Mouse (Mus musculus) limb, embryonic 11.5 days (tissue): Measurements from ENCODE around the gene Cep295nl. TPM values are rescaled to one million over a fixed set of nuclear protein-coding genes. Genes with fewer than 3 reads are reported as not detected.

Experiments
- ATAC-seq: fragments of 200-750 bp; cut with Nextera tagmentation; 2 replicates; pipeline ENCODE4 v1.8.0; 2017; ENCODE audit warnings: low read depth; ENCODE audit not compliant: insufficient number of reproducible peaks, low FRiP score, low TSS enrichment
- DNase-seq: peaks from one replicate; pipeline ENCODE4 v3.0.0-alpha.2; 2015; ENCODE audit warnings: low spot score
- H3K27ac ChIP-seq: fragments of 300-500 bp; sonication (generic); replicated peaks from 2 replicates; pipeline ENCODE4 v1.5.1; 2014; ENCODE audit warnings: low read depth, mild to moderate bottlenecking, low read length
- H3K27me3 ChIP-seq: fragments of 300-500 bp; sonication (generic); 2 replicates; pipeline ENCODE4 v1.6.1; 2014; ENCODE audit warnings: mild to moderate bottlenecking, low read length, mixed read lengths; ENCODE audit not compliant: control insufficient read depth, insufficient read depth
- H3K36me3 ChIP-seq: fragments of 300-500 bp; sonication (generic); 2 replicates; pipeline ENCODE4 v1.6.1; 2014; ENCODE audit warnings: mild to moderate bottlenecking, low read length, moderate library complexity, mixed read lengths; ENCODE audit not compliant: control insufficient read depth, insufficient read depth
- H3K4me1 ChIP-seq: fragments of 300-500 bp; sonication (generic); 2 replicates; pipeline ENCODE4 v1.6.1; 2014; ENCODE audit warnings: low read length, mixed read lengths; ENCODE audit not compliant: control insufficient read depth, insufficient read depth
- H3K4me2 ChIP-seq: fragments of 300-500 bp; sonication (generic); 2 replicates; pipeline ENCODE4 v1.6.1; 2014; ENCODE audit warnings: low read depth, mild to moderate bottlenecking, moderate library complexity; ENCODE audit not compliant: severe bottlenecking
- H3K4me3 ChIP-seq: fragments of 300-500 bp; sonication (generic); 2 replicates; pipeline ENCODE4 v1.5.1; 2014; ENCODE audit warnings: low read depth, low read length
- H3K9ac ChIP-seq: fragments of 300-500 bp; sonication (generic); 2 replicates; pipeline ENCODE4 v1.6.1; 2014; ENCODE audit warnings: mild to moderate bottlenecking, low read length
- H3K9me3 ChIP-seq: fragments of 300-500 bp; sonication (generic); 2 replicates; pipeline ENCODE4 v1.6.1; 2016; ENCODE audit warnings: low read length; ENCODE audit not compliant: control insufficient read depth
- WGBS: fragments of 180-500 bp; shearing (Covaris S2); extraction: QIAGEN DNeasy Blood & Tissue Kit; methylation state at CpG from one replicate; pipeline ENCODE4 v1.1.7; 2014; 5-methylcytosine and 5-hydroxymethylcytosine counted together
- polyA plus RNA-seq: library from polyadenylated mRNA; unstranded; fragments of >200 nt; fragmentation: Nextera tagmentation; extraction: Ambion mirVana; gene quantifications from 2 replicates; pipeline ENCODE4 v1.2.1, GENCODE M21; 2014

Gene Cep295nl
- polyA plus RNA-seq, 1 experiment from 2014 or later, result 0.53 TPM

GRCm38 (mm10) chr11:118374506-118374905 is 32.2 kb upstream of the Cep295nl start:
- Histone ChIP-seq H3K4me1 (peaks cover 3% of the 10 kb centered on the region; the same call in 1 of the 2 replicates), H3K4me3 (no peak overlapping the region), H3K9ac (no peak overlapping the region), H3K4me2 (no peak overlapping the region), H3K27ac (no peak overlapping the region), H3K36me3 (no peaks in the 10 kb centered on the region), H3K9me3 (no peaks in the 10 kb centered on the region), H3K27me3 (no peaks in the 10 kb centered on the region)
- ATAC-seq, result no peak
- 70% methylated on average over 5 of the region's 5 CpGs for WGBS
- no peak for DNase-seq

- no peak for ATAC-seq
- H3K4me1 ChIP-seq, result peaks cover 3% of the 10 kb centered on the region; the same call in 1 of the 2 replicates
- no peak for DNase-seq
- WGBS, result 61% methylated on average over 7 of the region's 7 CpGs
- no peaks in the 10 kb centered on the region for H3K9me3 ChIP-seq
- H3K9ac ChIP-seq, result peak overlapping the region; percentile 44; the same call in 1 of the 2 replicates
- H3K27ac ChIP-seq, result no peak overlapping the region
- H3K36me3 ChIP-seq, result no peaks in the 10 kb centered on the region
- no peak overlapping the region for H3K4me2 ChIP-seq
- no peak overlapping the region for H3K4me3 ChIP-seq
- H3K27me3 ChIP-seq, result no peaks in the 10 kb centered on the region
Measured at GRCm38 (mm10) chr11:118372641-118373040, 30.3 kb upstream of the Cep295nl start.

GRCm38 (mm10) chr11:118371876-118372275 is 29.6 kb upstream of the Cep295nl start:
- 88% methylated on average over 7 of the region's 7 CpGs for WGBS
- Histone ChIP-seq H3K9me3 (no peaks in the 10 kb centered on the region), H3K4me1 (peaks cover 3% of the 10 kb centered on the region; the same call in 1 of the 2 replicates), H3K36me3 (no peaks in the 10 kb centered on the region), H3K27ac (no peak overlapping the region), H3K9ac (no peak overlapping the region), H3K4me2 (no peak overlapping the region), H3K4me3 (no peak overlapping the region), H3K27me3 (no peaks in the 10 kb centered on the region)
- no peak for DNase-seq
- ATAC-seq, result no peak

GRCm38 (mm10) chr11:118369657-118370056 is 27.4 kb upstream of the Cep295nl start:
- H3K4me1 ChIP-seq, result peaks cover 12% of the 10 kb centered on the region
- ATAC-seq (no peak), DNase-seq (no peak)
- no peaks in the 10 kb centered on the region for H3K36me3 ChIP-seq
- H3K27ac ChIP-seq, result no peak overlapping the region
- no peaks in the 10 kb centered on the region for H3K9me3 ChIP-seq
- no peaks in the 10 kb centered on the region for H3K27me3 ChIP-seq
- no peak overlapping the region for H3K4me3 ChIP-seq
- H3K4me2 ChIP-seq, result no peak overlapping the region
- whole genome bisulfite sequencing, result 72% methylated on average over 8 of the region's 8 CpGs
- no peak overlapping the region for H3K9ac ChIP-seq

- Histone ChIP-seq H3K9me3 (no peaks in the 10 kb centered on the region), H3K27ac (no peak overlapping the region), H3K36me3 (no peaks in the 10 kb centered on the region), H3K4me3 (no peak overlapping the region), H3K4me1 (peaks cover 14% of the 10 kb centered on the region), H3K4me2 (no peak overlapping the region), H3K27me3 (no peaks in the 10 kb centered on the region), H3K9ac (no peak overlapping the region)
- no peak for ATAC-seq
- 86% methylated on average over 5 of the region's 5 CpGs for WGBS
- no peak for DNase-seq
Measured at GRCm38 (mm10) chr11:118369251-118369650, 27.0 kb upstream of the Cep295nl start.

GRCm38 (mm10) chr11:118368330-118368729 is 26.0 kb upstream of the Cep295nl start:
- Histone ChIP-seq H3K4me1 (peaks cover 19% of the 10 kb centered on the region), H3K9me3 (no peaks in the 10 kb centered on the region), H3K27ac (no peak overlapping the region), H3K4me2 (no peak overlapping the region), H3K4me3 (no peak overlapping the region), H3K27me3 (no peaks in the 10 kb centered on the region), H3K9ac (no peak overlapping the region), H3K36me3 (no peaks in the 10 kb centered on the region)
- peak; percentile 59 for DNase-seq
- WGBS, result 62% methylated on average over 3 of the region's 3 CpGs
- ATAC-seq, result no peak

- no peak overlapping the region for H3K27ac ChIP-seq
- WGBS, result 61% methylated on average over 8 of the region's 8 CpGs
- no peaks in the 10 kb centered on the region for H3K36me3 ChIP-seq
- no peak overlapping the region for H3K4me3 ChIP-seq
- peak overlapping the region; percentile 27 for H3K9ac ChIP-seq
- no peaks in the 10 kb centered on the region for H3K27me3 ChIP-seq
- DNase-seq (no peak), ATAC-seq (no peak)
- no peaks in the 10 kb centered on the region for H3K9me3 ChIP-seq
- H3K4me2 ChIP-seq, result no peak overlapping the region
- H3K4me1 ChIP-seq, result peaks cover 32% of the 10 kb centered on the region
Measured at GRCm38 (mm10) chr11:118366559-118366958, 24.3 kb upstream of the Cep295nl start.

GRCm38 (mm10) chr11:118366108-118366507 is 23.8 kb upstream of the Cep295nl start:
- no peak overlapping the region for H3K4me2 ChIP-seq
- no peaks in the 10 kb centered on the region for H3K36me3 ChIP-seq
- DNase-seq (no peak), ATAC-seq (no peak)
- H3K9ac ChIP-seq, result peak overlapping the region; percentile 27; the same call in 1 of the 2 replicates
- no peaks in the 10 kb centered on the region for H3K9me3 ChIP-seq
- no peak overlapping the region for H3K4me3 ChIP-seq
- H3K4me1 ChIP-seq, result peaks cover 32% of the 10 kb centered on the region
- 40% methylated on average over 3 of the region's 3 CpGs for WGBS
- no peaks in the 10 kb centered on the region for H3K27me3 ChIP-seq
- peak overlapping the region; percentile 78; the same call in 1 of the 2 replicates for H3K27ac ChIP-seq

DNA sequence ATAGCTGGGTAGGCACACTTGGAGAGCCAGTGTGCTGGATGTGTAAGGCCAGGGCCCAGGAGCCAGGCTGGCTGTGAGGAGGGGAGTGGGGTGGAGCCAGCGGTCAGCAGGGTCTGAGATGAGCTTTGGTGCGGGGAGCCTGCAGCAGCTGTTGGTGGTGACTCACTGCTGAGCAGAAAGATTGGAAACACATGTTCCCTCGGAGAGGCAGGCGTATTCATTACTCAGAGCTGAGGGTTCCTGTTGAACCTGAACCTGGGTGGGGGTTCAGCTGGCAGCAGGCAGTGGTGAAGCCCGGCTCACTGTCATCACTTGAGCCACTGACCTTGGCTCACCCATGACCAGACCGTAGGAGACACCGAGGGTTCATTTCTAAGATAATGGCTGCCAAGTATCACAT is 22.9 kb upstream of the Cep295nl start:
- Histone ChIP-seq H3K4me2 (no peak overlapping the region), H3K4me1 (peaks cover 39% of the 10 kb centered on the region)
- ATAC-seq, result peak; percentile 61

More for the DNA sequence above, 22.9 kb upstream of the Cep295nl start:
- no peak overlapping the region for H3K4me3 ChIP-seq
- H3K27ac ChIP-seq, result peak overlapping the region; percentile 78
- WGBS, result 29% methylated on average over 7 of the region's 7 CpGs
- H3K9me3 ChIP-seq, result no peaks in the 10 kb centered on the region
- no peaks in the 10 kb centered on the region for H3K36me3 ChIP-seq
- H3K9ac ChIP-seq, result no peak overlapping the region
- H3K27me3 ChIP-seq, result no peaks in the 10 kb centered on the region
- DNase-seq, result peak; percentile 71
